Mouse (Mus musculus): ENCODE data around the gene Prkcd.

The Prkcd gene

GRCm38 (mm10) chr14:30610304-30610703, 15.7 kb downstream of the Prkcd start:
- intact Hi-C loops (cut with DNase I) = loop anchor here (5.0 kb wide), 1 partner anchor 37 kb away; no protein-coding TSS in a partner anchor

GRCm38 (mm10) chr14:30609499-30609898, 16.5 kb downstream of the Prkcd start:
- intact Hi-C loops (cut with DNase I) = no loop called here

GRCm38 (mm10) chr14:30608176-30608575, 17.8 kb downstream of the Prkcd start:
- intact Hi-C loops (cut with DNase I) = no loop called here

- intact Hi-C loops (cut with DNase I) = no loop called here
Measured at GRCm38 (mm10) chr14:30607696-30608095, 18.3 kb downstream of the Prkcd start.

GRCm38 (mm10) chr14:30606817-30607216, 19.2 kb downstream of the Prkcd start:
- intact Hi-C loops (cut with DNase I) = no loop called here

GRCm38 (mm10) chr14:30597142-30597541, 28.9 kb downstream of the Prkcd start:
- intact Hi-C loops (cut with DNase I) = no loop called here

- intact Hi-C loops (cut with DNase I) = no loop called here
Measured at GRCm38 (mm10) chr14:30596407-30596806, 29.6 kb downstream of the Prkcd start.

- intact Hi-C loops (cut with DNase I) = no loop called here
Measured at GRCm38 (mm10) chr14:30595576-30596313, 30.3 kb downstream of the Prkcd start.

GRCm38 (mm10) chr14:30594092-30594695, 31.8 kb downstream of the Prkcd start:
- intact Hi-C loops (cut with DNase I) = loop anchor here (5.0 kb wide), 1 partner anchor 78 kb away; no protein-coding TSS in a partner anchor

- intact Hi-C loops (cut with DNase I) = loop anchor here (5.0 kb wide), 1 partner anchor 79 kb away; no protein-coding TSS in a partner anchor
Measured at GRCm38 (mm10) chr14:30593279-30594091, 32.5 kb downstream of the Prkcd start.

GRCm38 (mm10) chr14:30591417-30591816, 34.6 kb downstream of the Prkcd start:
- intact Hi-C loops (cut with DNase I) = loop anchor here (2.0 to 5.0 kb wide), 2 partner anchors 59 to 81 kb away; no protein-coding TSS in a partner anchor

- intact Hi-C loops (cut with DNase I) = loop anchor here (2.0 to 5.0 kb wide), 2 partner anchors 60 to 81 kb away; no protein-coding TSS in a partner anchor
Measured at GRCm38 (mm10) chr14:30590918-30591317, 35.1 kb downstream of the Prkcd start.

- intact Hi-C loops (cut with DNase I) = loop anchor here (2.0 to 5.0 kb wide), 2 partner anchors 61 to 82 kb away; no protein-coding TSS in a partner anchor
Measured at GRCm38 (mm10) chr14:30590041-30590645, 35.9 kb downstream of the Prkcd start.

GRCm38 (mm10) chr14:30586780-30587461, 39.1 kb downstream of the Prkcd start:
- intact Hi-C loops (cut with DNase I) = no loop called here

- intact Hi-C loops (cut with DNase I) = no loop called here
Measured at GRCm38 (mm10) chr14:30585323-30585722, 40.7 kb downstream of the Prkcd start.

GRCm38 (mm10) chr14:30584497-30585251, 41.3 kb downstream of the Prkcd start:
- intact Hi-C loops (cut with DNase I) = no loop called here

GRCm38 (mm10) chr14:30584077-30584476, 41.9 kb downstream of the Prkcd start:
- intact Hi-C loops (cut with DNase I) = no loop called here

- intact Hi-C loops (cut with DNase I) = no loop called here
Measured at GRCm38 (mm10) chr14:30581238-30581637, 44.8 kb downstream of the Prkcd start.

GRCm38 (mm10) chr14:30579882-30580281, 46.1 kb downstream of the Prkcd start:
- intact Hi-C loops (cut with DNase I) = no loop called here

GRCm38 (mm10) chr14:30579180-30579579, 46.8 kb downstream of the Prkcd start:
- intact Hi-C loops (cut with DNase I) = no loop called here

All from adrenal gland (tissue).